11 mouse cellular contexts compared by ENCODE assay signal in the genomic region with DNA sequence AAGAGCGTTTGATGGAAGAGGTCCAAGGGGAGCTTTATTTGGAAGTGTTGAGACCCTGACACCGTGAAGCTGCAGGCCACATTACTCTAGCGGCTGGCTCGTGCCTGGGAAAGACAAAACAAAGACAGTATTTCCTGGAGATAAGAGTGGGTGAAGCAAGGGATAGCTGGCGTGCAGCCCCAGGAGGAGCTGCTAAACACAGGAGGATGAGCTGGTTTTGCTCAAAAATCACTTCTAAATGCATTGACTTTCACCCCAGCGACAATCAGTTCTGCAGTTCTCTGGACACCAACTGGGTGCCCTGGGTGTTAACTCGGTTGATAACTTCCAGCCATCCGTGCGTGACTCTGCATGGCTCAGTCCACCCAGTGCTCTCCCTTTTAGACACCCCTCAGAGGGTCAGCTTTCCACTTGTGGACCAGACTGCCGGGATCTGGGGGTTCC.
DNase-seq lines count a peak whose midpoint lies in the region; ATAC-seq and TF ChIP-seq lines count a peak whose summit lies in the region.
"Had no signal": no experiment of that assay in that cellular context is flagged by ENCODE, and none has a peak within 500 bp of the region (broad histone marks: within the 10 kb centered on the region; RNA-seq: fewer than 3 reads in every experiment).

No protein-coding gene starts in this region.

- no peak for TF ChIP-seq CTCF in gastrocnemius, adult 2 months (IDR thresholded peaks at IDR 0.05)
- no peak for TF ChIP-seq CTCF in midbrain, postnatal 0 days (IDR thresholded peaks at IDR 0.05)
- no peak for TF ChIP-seq CTCF in left cerebral cortex, adult 2 months (IDR thresholded peaks at IDR 0.05)

- H3K9me3 ChIP-seq in midbrain, postnatal 0 days (ENCODE audit: low read length), result no peaks in the 10 kb centered on the region
- no peaks in the 10 kb centered on the region for H3K9me3 ChIP-seq in midbrain, embryonic 16.5 days (replicated peaks; ENCODE audit: control insufficient read depth, low read length, poor library complexity, severe bottlenecking)
- H3K9me3 ChIP-seq: embryonic facial prominence, embryonic 13.5 days had no signal

- 47% methylated on average over 10 of the region's 10 CpGs for WGBS in midbrain, postnatal 0 days
- 56% methylated on average over 10 of the region's 10 CpGs for WGBS in midbrain, embryonic 16.5 days

- H3K4me1 ChIP-seq in midbrain, postnatal 0 days (ENCODE audit: insufficient read depth, low read length), result peaks cover 5% of the 10 kb centered on the region; the same call in 1 of the 2 replicates
- peaks cover 7% of the 10 kb centered on the region for H3K4me1 ChIP-seq in midbrain, embryonic 16.5 days (ENCODE audit: control insufficient read depth, insufficient read depth, low read length)

- H3K4me3 ChIP-seq in gastrocnemius, adult 2 months, result no peak overlapping the region
- H3K4me3 ChIP-seq in midbrain, postnatal 0 days (ENCODE audit: low read depth, low read length), result no peak overlapping the region
- no peak overlapping the region for H3K4me3 ChIP-seq in midbrain, embryonic 16.5 days (ENCODE audit: low read depth, low read length)
- no peak overlapping the region for H3K4me3 ChIP-seq in left cerebral cortex, adult 2 months
- H3K4me3 ChIP-seq: embryonic facial prominence, embryonic 13.5 days had no signal

- intact Hi-C loops in gastrocnemius, adult 2 months (cut with DNase I), result no loop called here
- intact Hi-C loops in heart, postnatal 36 days (cut with DNase I), result no loop called here
- intact Hi-C loops in left cerebral cortex, adult 2 months (cut with DNase I), result no loop called here

- DNase-seq in gastrocnemius, adult 2 months, result peak; percentile 28
- no peak for DNase-seq in gastrocnemius, adult 8-10 months (ENCODE audit: low spot score in 2 of 2)
- peak; percentile 31 for DNase-seq in midbrain, postnatal 0 days (ENCODE audit: low spot score)
- peak; percentile 29 to 37 for DNase-seq in heart, postnatal 36 days
- peak; percentile 67 for DNase-seq in ovary, postnatal 36 days (ENCODE audit: low spot score)
- DNase-seq in layer of hippocampus, adult 11-12 months (ENCODE audit: low spot score), result no peak
- no peak for DNase-seq in left cerebral cortex, adult 2 months (ENCODE audit: extremely low spot score in 1 of 2, low spot score in 2 of 2)
- DNase-seq: layer of hippocampus, adult 9-11 months had no signal

- H3K4me2 ChIP-seq in midbrain, postnatal 0 days (ENCODE audit: low read depth, low read length, poor library complexity, severe bottlenecking), result no peak overlapping the region
- H3K4me2 ChIP-seq in midbrain, embryonic 16.5 days (ENCODE audit: low read length), result no peak overlapping the region
- H3K4me2 ChIP-seq: embryonic facial prominence, embryonic 13.5 days had no signal

- no peaks in the 10 kb centered on the region for H3K36me3 ChIP-seq in midbrain, postnatal 0 days (ENCODE audit: insufficient read depth, low read length)
- no peaks in the 10 kb centered on the region for H3K36me3 ChIP-seq in midbrain, embryonic 16.5 days (ENCODE audit: control insufficient read depth, insufficient read depth, low read length)
- H3K36me3 ChIP-seq: embryonic facial prominence, embryonic 13.5 days had no signal

- no peak overlapping the region for H3K9ac ChIP-seq in midbrain, postnatal 0 days (replicated peaks; ENCODE audit: low read length, poor library complexity, severe bottlenecking)
- H3K9ac ChIP-seq in midbrain, embryonic 16.5 days (ENCODE audit: low read depth, low read length), result no peak overlapping the region
- H3K9ac ChIP-seq: embryonic facial prominence, embryonic 13.5 days had no signal

- no peaks in the 10 kb centered on the region for H3K27me3 ChIP-seq in midbrain, postnatal 0 days (ENCODE audit: insufficient read depth, low read length)
- H3K27me3 ChIP-seq in midbrain, embryonic 16.5 days (ENCODE audit: control insufficient read depth, insufficient read depth, low read depth, low read length), result no peaks in the 10 kb centered on the region
- H3K27me3 ChIP-seq: embryonic facial prominence, embryonic 13.5 days had no signal

- no peak overlapping the region; the same call in 1 of the 2 replicates for H3K27ac ChIP-seq in gastrocnemius, adult 2 months
- no peak overlapping the region for H3K27ac ChIP-seq in midbrain, postnatal 0 days (ENCODE audit: low read depth, low read length)
- H3K27ac ChIP-seq in midbrain, embryonic 16.5 days (ENCODE audit: low read length), result no peak overlapping the region; the same call in 1 of the 2 replicates
- H3K27ac ChIP-seq in left cerebral cortex, adult 2 months, result no peak overlapping the region
- H3K27ac ChIP-seq: embryonic facial prominence, embryonic 13.5 days had no signal

- ATAC-seq in midbrain, postnatal 0 days (ENCODE audit: low FRiP score), result no peak
- no peak for ATAC-seq in midbrain, embryonic 16.5 days
- ATAC-seq: Patski had no signal

Comparison
In these comparisons a context has a peak if more than half of its experiments do, and no peak if none do; other contexts are left out.
1. DNase-seq: peak in gastrocnemius, adult 2 months (single experiment), midbrain, postnatal 0 days (single experiment), heart, postnatal 36 days (2 of 2) and ovary, postnatal 36 days (single experiment); none in gastrocnemius, adult 8-10 months (0 of 2), layer of hippocampus, adult 11-12 months (single experiment) and left cerebral cortex, adult 2 months (0 of 2).